Mouse (Mus musculus) embryonic fibroblast, embryonic 13.5 days (primary cell): ENCODE data around the gene Unc13a.

Experiments
- CTCF ChIP-seq: IDR thresholded peaks from 2 replicates; pipeline ENCODE4 v1.5.1; 2011; ENCODE audit warnings: mild to moderate bottlenecking, control low read depth, low read length, moderate library complexity, borderline replicate concordance; ENCODE audit not compliant: insufficient read depth
- POLR2A ChIP-seq: IDR thresholded peaks from 2 replicates; pipeline ENCODE4 v1.6.1; 2011; ENCODE audit warnings: low read depth, mild to moderate bottlenecking, control low read depth, low read length, moderate library complexity

- TF ChIP-seq POLR2A, result peak; percentile 14; the same call in 1 of the 2 replicates
- no peak for TF ChIP-seq CTCF
These were observed 74.8 kb downstream of the Unc13a start for GRCm38 (mm10) chr8:71596798-71597197.
